Mouse (Mus musculus): ENCODE results near the gene Washc4. TPM values are rescaled to one million over a fixed set of nuclear protein-coding genes. Genes with fewer than 3 reads are reported as not detected.
A peak's percentile ranks its signal among the peaks of the same experiment; 100 is the strongest.
"Not testable (repeated sequence)": the region's sequence is repeated elsewhere in the genome, so short reads cannot be mapped to it uniquely, and the experiment has no call there.

Gene Washc4
- 10 to 100 TPM; 12.3 to 14.9 (median 12.9) TPM for total RNA-seq (2022)

GRCm38 (mm10) chr10:83543439-83544102 is at the start of gene Washc4:
Gene Washc4, plus strand, starts transcription at chr10:83543752.
- peak; percentile 95 for DNase-seq (ENCODE audit: low spot score)

GRCm38 (mm10) chr10:83497321-83497720 is 46.2 kb upstream of the Washc4 start:
- DNase-seq (ENCODE audit: low spot score) = no peak

GRCm38 (mm10) chr10:83508962-83509660 is 34.4 kb upstream of the Washc4 start:
- DNase-seq (ENCODE audit: low spot score) = no peak

GRCm38 (mm10) chr10:83511304-83511703 is 32.2 kb upstream of the Washc4 start:
- no peak for DNase-seq (ENCODE audit: low spot score)

GRCm38 (mm10) chr10:83513736-83514135 is 29.8 kb upstream of the Washc4 start:
- DNase-seq (ENCODE audit: low spot score) = no peak

GRCm38 (mm10) chr10:83520990-83521389 is 22.6 kb upstream of the Washc4 start:
- DNase-seq (ENCODE audit: low spot score) = no peak

- not testable (repeated sequence) for DNase-seq (ENCODE audit: low spot score)
Observed at GRCm38 (mm10) chr10:83524238-83524637, 19.3 kb upstream of the Washc4 start.

- DNase-seq (ENCODE audit: low spot score) = no peak
Observed at GRCm38 (mm10) chr10:83530384-83530967, 13.1 kb upstream of the Washc4 start.

- DNase-seq (ENCODE audit: low spot score) = peak; percentile 34
Observed at GRCm38 (mm10) chr10:83533258-83533909, 10.2 kb upstream of the Washc4 start.

- DNase-seq (ENCODE audit: low spot score) = peak; percentile 68
Observed at GRCm38 (mm10) chr10:83533910-83534283, 9.7 kb upstream of the Washc4 start, which contains the start of gene Aldh1l2. Gene Aldh1l2, minus strand, starts transcription at chr10:83534140.

- no peak for DNase-seq (ENCODE audit: low spot score)
Observed at GRCm38 (mm10) chr10:83536436-83536835, 7.1 kb upstream of the Washc4 start.

- DNase-seq (ENCODE audit: low spot score) = no peak
Observed at GRCm38 (mm10) chr10:83539311-83539980, 4.1 kb upstream of the Washc4 start.

- DNase-seq (ENCODE audit: low spot score) = no peak
Observed at GRCm38 (mm10) chr10:83540092-83540491, 3.5 kb upstream of the Washc4 start.

GRCm38 (mm10) chr10:83542241-83542640 is 1.3 kb upstream of the Washc4 start:
- no peak for DNase-seq (ENCODE audit: low spot score)

- DNase-seq (ENCODE audit: low spot score) = peak; percentile 51
Observed at GRCm38 (mm10) chr10:83544103-83544479, 539 bp downstream of the Washc4 start.

GRCm38 (mm10) chr10:83545341-83545740 is 1.8 kb downstream of the Washc4 start:
- no peak for DNase-seq (ENCODE audit: low spot score)

- DNase-seq (ENCODE audit: low spot score) = no peak
Observed at GRCm38 (mm10) chr10:83563005-83563404, 19.5 kb downstream of the Washc4 start.

GRCm38 (mm10) chr10:83565449-83566441 is 22.2 kb downstream of the Washc4 start:
- no peak for DNase-seq (ENCODE audit: low spot score)

GRCm38 (mm10) chr10:83590801-83591200 is 47.2 kb downstream of the Washc4 start:
- no peak for DNase-seq (ENCODE audit: low spot score)

GRCm38 (mm10) chr10:83592616-83593015 is 49.1 kb downstream of the Washc4 start:
- DNase-seq (ENCODE audit: low spot score) = no peak

Measured in heart, adult 8-10 months (tissue).